Comparison of ENCODE assay signal across 10 mouse cellular contexts in genomic region chr13:37666207-37667003, GRCm38 (mm10).
DNase-seq lines count a peak whose midpoint lies in the region; ATAC-seq lines count a peak whose summit lies in the region.
"Had no signal": no experiment of that assay in that cellular context is flagged by ENCODE, and none has a peak within 500 bp of the region (broad histone marks: within the 10 kb centered on the region; RNA-seq: fewer than 3 reads in every experiment).

No protein-coding gene starts in this region.

- no peaks in the 10 kb centered on the region for H3K9me3 ChIP-seq in heart, embryonic 14.5 days (ENCODE audit: control insufficient read depth, low read length)
- no peaks in the 10 kb centered on the region for H3K9me3 ChIP-seq in hindbrain, embryonic 16.5 days (ENCODE audit: control insufficient read depth, low read length)
- no peaks in the 10 kb centered on the region for H3K9me3 ChIP-seq in forebrain, embryonic 15.5 days
- H3K9me3 ChIP-seq: G1E had no signal

- peak; percentile 43 for ATAC-seq in heart, embryonic 14.5 days (ENCODE audit: insufficient number of reproducible peaks, insufficient read depth, low FRiP score, low read depth)
- no peak for ATAC-seq in hindbrain, embryonic 16.5 days
- no peak for ATAC-seq in forebrain, embryonic 15.5 days (replicated peaks)

- no peaks in the 10 kb centered on the region for H3K36me3 ChIP-seq in heart, embryonic 14.5 days (ENCODE audit: control insufficient read depth, insufficient read depth, low read length)
- no peaks in the 10 kb centered on the region for H3K36me3 ChIP-seq in hindbrain, embryonic 16.5 days (ENCODE audit: control insufficient read depth, insufficient read depth, low read length)
- no peaks in the 10 kb centered on the region for H3K36me3 ChIP-seq in forebrain, embryonic 15.5 days
- H3K36me3 ChIP-seq: G1E had no signal

- peak overlapping the region; percentile 20; the same call in 1 of the 2 replicates for H3K4me2 ChIP-seq in heart, embryonic 14.5 days (ENCODE audit: low read length)
- H3K4me2 ChIP-seq in hindbrain, embryonic 16.5 days (ENCODE audit: low read length), result no peak overlapping the region
- no peak overlapping the region for H3K4me2 ChIP-seq in forebrain, embryonic 15.5 days (replicated peaks)

- 68% methylated on average over 22 of the region's 22 CpGs for WGBS in heart, embryonic 14.5 days
- WGBS in hindbrain, embryonic 16.5 days, result 74% methylated on average over 22 of the region's 22 CpGs
- WGBS in forebrain, embryonic 15.5 days, result 79% methylated on average over 22 of the region's 22 CpGs

- no peak for DNase-seq in heart, postnatal 10 days
- DNase-seq in brain, adult 2 months (ENCODE audit: low read depth, low spot score), result peak; percentile 35
- DNase-seq in kidney, postnatal 25 days, result peak; percentile 40 to 63
- DNase-seq in lung, postnatal 10 days, result peak; percentile 76
- DNase-seq in B cell, adult 2 months, result no peak

- peaks cover 0 to 14% of the 10 kb centered on the region in 2 experiments for H3K4me1 ChIP-seq in heart, embryonic 14.5 days (ENCODE audit: control insufficient read depth in 2 of 2, insufficient read depth in 2 of 2, low read length in 2 of 2)
- no peaks in the 10 kb centered on the region for H3K4me1 ChIP-seq in hindbrain, embryonic 16.5 days (ENCODE audit: control insufficient read depth, insufficient read depth, low read depth, low read length)
- H3K4me1 ChIP-seq in forebrain, embryonic 15.5 days, result no peaks in the 10 kb centered on the region

- H3K27ac ChIP-seq in heart, embryonic 14.5 days (replicated peaks in 1 of 2; ENCODE audit: control insufficient read depth in 1 of 2, insufficient read depth in 1 of 2, low read depth in 2 of 2, low read length in 2 of 2), result peak overlapping the region; percentile 56 to 67
- H3K27ac ChIP-seq in hindbrain, embryonic 16.5 days (ENCODE audit: low read depth, low read length), result no peak overlapping the region
- H3K27ac ChIP-seq in forebrain, embryonic 15.5 days (replicated peaks), result no peak overlapping the region
- H3K27ac ChIP-seq: kidney, postnatal 0 days had no signal

- H3K27me3 ChIP-seq in heart, embryonic 14.5 days (ENCODE audit: control insufficient read depth, insufficient read depth, low read length), result no peaks in the 10 kb centered on the region
- no peaks in the 10 kb centered on the region for H3K27me3 ChIP-seq in hindbrain, embryonic 16.5 days (replicated peaks; ENCODE audit: control insufficient read depth, insufficient read depth, low read length)
- no peaks in the 10 kb centered on the region for H3K27me3 ChIP-seq in forebrain, embryonic 15.5 days

- H3K9ac ChIP-seq in heart, embryonic 14.5 days (ENCODE audit: low read length), result no peak overlapping the region
- H3K9ac ChIP-seq in hindbrain, embryonic 16.5 days (ENCODE audit: low read depth, low read length), result no peak overlapping the region
- H3K9ac ChIP-seq in forebrain, embryonic 15.5 days (replicated peaks), result no peak overlapping the region

- H3K4me3 ChIP-seq in heart, embryonic 14.5 days (ENCODE audit: control insufficient read depth in 1 of 2, insufficient read depth in 1 of 2, low read depth in 1 of 2, low read length in 2 of 2), result no peak overlapping the region
- no peak overlapping the region for H3K4me3 ChIP-seq in hindbrain, embryonic 16.5 days (ENCODE audit: low read length)
- H3K4me3 ChIP-seq in forebrain, embryonic 15.5 days, result no peak overlapping the region

- intact Hi-C loops in heart, postnatal 10 days (cut with DNase I), result no loop called here

Comparison
In these comparisons a context has a peak if more than half of its experiments do, and no peak if none do; other contexts are left out.
1. H3K27ac ChIP-seq: peak in heart, embryonic 14.5 days (2 of 2); none in hindbrain, embryonic 16.5 days (single experiment) and forebrain, embryonic 15.5 days (single experiment).
2. DNase-seq: peak in brain, adult 2 months (single experiment), kidney, postnatal 25 days (2 of 2) and lung, postnatal 10 days (single experiment); none in heart, postnatal 10 days (0 of 2) and B cell, adult 2 months (0 of 2).